Mouse (Mus musculus): ENCODE measurements around the gene Gm10337. TPM values are rescaled to one million over a fixed set of nuclear protein-coding genes. Genes with fewer than 3 reads are reported as not detected.

Gene Gm10337
- polyA plus RNA-seq, 1 experiment from 2014 or later, result 5.5 TPM

- Histone ChIP-seq H3K9me3 (ENCODE audit: control insufficient read depth, low read length) (peaks cover 2% of the 10 kb centered on the region; the same call in 1 of the 2 replicates), H3K27ac (ENCODE audit: low read length) (no peak overlapping the region), H3K4me2 (ENCODE audit: low read depth, low read length) (no peak overlapping the region), H3K36me3 (ENCODE audit: control insufficient read depth, insufficient read depth, low read length) (no peaks in the 10 kb centered on the region; the same call in 1 of the 2 replicates), H3K4me3 (ENCODE audit: low read length) (no peak overlapping the region), H3K9ac (ENCODE audit: low read depth, low read length) (no peak overlapping the region), H3K4me1 (ENCODE audit: control insufficient read depth, insufficient read depth, low read length) (peaks cover 14% of the 10 kb centered on the region), H3K27me3 (replicated peaks; ENCODE audit: control insufficient read depth, insufficient read depth, low read length) (no peaks in the 10 kb centered on the region)
- ATAC-seq, result no peak
Observed at GRCm38 (mm10) chr15:102463666-102464065, 39.9 kb upstream of the Gm10337 start.

- WGBS, result 93% methylated on average over 9 of the region's 9 CpGs
Observed at GRCm38 (mm10) chr15:102468675-102469370, 34.7 kb upstream of the Gm10337 start.

DNA sequence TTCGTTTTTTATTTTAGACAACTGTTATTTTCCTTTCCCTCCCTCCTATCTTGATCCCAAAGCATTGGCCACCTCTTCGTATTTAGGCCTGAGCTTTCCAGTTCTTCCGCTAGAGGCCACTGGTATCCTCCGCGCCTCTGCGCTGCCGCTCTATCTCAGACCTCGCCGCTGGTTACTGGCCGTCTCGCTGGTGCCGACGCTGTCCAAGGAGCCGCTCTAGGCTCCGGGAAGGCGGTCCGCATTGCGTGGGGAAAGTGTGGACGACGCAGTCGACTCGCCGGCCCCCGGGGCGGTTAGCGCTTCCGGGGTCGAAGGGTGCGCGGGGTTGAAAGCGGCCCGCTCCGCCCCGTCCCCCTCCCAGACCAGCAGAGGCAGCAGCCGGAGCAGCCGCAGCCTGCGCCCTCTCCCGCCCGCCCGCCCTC lies 33.3 kb upstream of the Gm10337 start, which contains the start of gene Pcbp2:
Pcbp2 (plus strand) TSS at position 357 of the 422 bp plus-strand sequence.
- WGBS, result under 1% methylated on average over 35 of the region's 40 CpGs
- Histone ChIP-seq H3K36me3 (ENCODE audit: control insufficient read depth, insufficient read depth, low read length) (peaks cover 4% of the 10 kb centered on the region), H3K4me2 (ENCODE audit: low read depth, low read length) (peak within 1 kb of the TSS; percentile 60; the same call in 1 of the 2 replicates)

More at GRCm38 (mm10) chr15:102468675-102469370, 34.7 kb upstream of the Gm10337 start:
- no peak overlapping the region for H3K4me2 ChIP-seq (ENCODE audit: low read depth, low read length)
- peaks cover 3% of the 10 kb centered on the region for H3K4me1 ChIP-seq (ENCODE audit: control insufficient read depth, insufficient read depth, low read length)
- H3K36me3 ChIP-seq (ENCODE audit: control insufficient read depth, insufficient read depth, low read length), result no peaks in the 10 kb centered on the region; the same call in 1 of the 2 replicates
- no peak overlapping the region for H3K4me3 ChIP-seq (ENCODE audit: low read length)
- ATAC-seq, result no peak
- H3K27me3 ChIP-seq (replicated peaks; ENCODE audit: control insufficient read depth, insufficient read depth, low read length), result no peaks in the 10 kb centered on the region
- H3K9ac ChIP-seq (ENCODE audit: low read depth, low read length), result no peak overlapping the region
- no peak overlapping the region for H3K27ac ChIP-seq (ENCODE audit: low read length)
- H3K9me3 ChIP-seq (ENCODE audit: control insufficient read depth, low read length), result peaks cover 3% of the 10 kb centered on the region; the same call in 1 of the 2 replicates

DNA sequence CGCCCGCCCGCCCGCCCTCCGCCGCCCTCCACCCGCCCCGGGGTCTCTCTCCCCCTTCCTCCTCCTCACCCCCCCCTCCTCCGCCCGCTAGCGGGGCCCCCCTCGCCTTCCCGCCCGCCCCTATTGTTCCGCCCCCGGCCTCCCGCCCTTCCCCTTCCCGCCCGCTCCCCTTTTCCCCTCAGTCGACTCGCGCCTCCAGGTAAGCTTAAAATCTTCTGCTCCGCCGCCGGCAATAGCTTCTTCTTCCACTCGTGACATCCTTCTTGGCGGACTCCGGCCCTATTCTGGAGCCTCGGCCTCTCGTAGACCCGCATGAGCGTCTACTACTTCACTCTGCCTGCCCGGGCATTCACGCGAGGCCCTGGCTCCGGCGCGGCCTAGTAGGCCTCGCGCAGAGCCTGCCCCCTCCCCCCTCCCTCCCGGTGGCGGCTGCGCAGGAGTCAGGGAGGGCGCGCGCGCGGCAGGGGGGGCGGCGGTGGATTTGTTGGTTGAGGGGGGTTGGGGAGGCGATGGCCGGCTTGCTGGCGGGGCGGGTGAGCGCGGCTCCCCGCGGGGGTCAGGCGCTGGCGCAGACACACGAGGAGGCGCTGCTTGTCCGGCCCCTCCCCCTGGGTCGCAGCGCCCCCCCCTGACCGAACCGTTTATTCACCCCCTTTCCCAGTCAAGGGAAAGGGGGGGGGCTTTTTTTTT lies 32.8 kb upstream of the Gm10337 start:
- Histone ChIP-seq H3K27me3 (replicated peaks; ENCODE audit: control insufficient read depth, insufficient read depth, low read length) (no peaks in the 10 kb centered on the region), H3K4me3 (ENCODE audit: low read length) (peak overlapping the region; percentile 65), H3K9me3 (ENCODE audit: control insufficient read depth, low read length) (peaks cover 3% of the 10 kb centered on the region; the same call in 1 of the 2 replicates), H3K4me2 (ENCODE audit: low read depth, low read length) (peak overlapping the region; percentile 60; the same call in 1 of the 2 replicates), H3K9ac (ENCODE audit: low read depth, low read length) (peak overlapping the region; percentile 86), H3K4me1 (ENCODE audit: control insufficient read depth, insufficient read depth, low read length) (peaks cover 3% of the 10 kb centered on the region), H3K36me3 (ENCODE audit: control insufficient read depth, insufficient read depth, low read length) (peaks cover 7% of the 10 kb centered on the region), H3K27ac (ENCODE audit: low read length) (peak overlapping the region; percentile 97)
- ATAC-seq, result peak; percentile 66
- WGBS, result under 1% methylated on average over 44 of the region's 67 CpGs

More for the DNA sequence above, 33.3 kb upstream of the Gm10337 start, which contains the start of gene Pcbp2:
- H3K4me3 ChIP-seq (ENCODE audit: low read length), result peak within 1 kb of the TSS; percentile 65
- H3K27me3 ChIP-seq (replicated peaks; ENCODE audit: control insufficient read depth, insufficient read depth, low read length), result no peaks in the 10 kb centered on the region
- peak; percentile 99 for ATAC-seq
- peaks cover 3% of the 10 kb centered on the region; the same call in 1 of the 2 replicates for H3K9me3 ChIP-seq (ENCODE audit: control insufficient read depth, low read length)
- H3K27ac ChIP-seq (ENCODE audit: low read length), result peak within 1 kb of the TSS; percentile 97
- peak within 1 kb of the TSS; percentile 86 for H3K9ac ChIP-seq (ENCODE audit: low read depth, low read length)
- H3K4me1 ChIP-seq (ENCODE audit: control insufficient read depth, insufficient read depth, low read length), result peaks cover 3% of the 10 kb centered on the region

- Histone ChIP-seq H3K4me3 (ENCODE audit: low read length) (peak overlapping the region; percentile 65), H3K9me3 (ENCODE audit: control insufficient read depth, low read length) (peaks cover 3% of the 10 kb centered on the region; the same call in 1 of the 2 replicates), H3K4me2 (ENCODE audit: low read depth, low read length) (peak overlapping the region; percentile 60; the same call in 1 of the 2 replicates), H3K36me3 (ENCODE audit: control insufficient read depth, insufficient read depth, low read length) (peaks cover 8% of the 10 kb centered on the region), H3K9ac (ENCODE audit: low read depth, low read length) (peak overlapping the region; percentile 86), H3K27me3 (replicated peaks; ENCODE audit: control insufficient read depth, insufficient read depth, low read length) (no peaks in the 10 kb centered on the region), H3K27ac (ENCODE audit: low read length) (peak overlapping the region; percentile 97), H3K4me1 (ENCODE audit: control insufficient read depth, insufficient read depth, low read length) (peaks cover 3% of the 10 kb centered on the region)
- ATAC-seq, result 0 out of 2 replicates have a peak, but pooled peaks have one; percentile 4
- WGBS, result 0% methylated on average over 10 of the region's 10 CpGs
Observed at GRCm38 (mm10) chr15:102471295-102471645, 32.3 kb upstream of the Gm10337 start.

GRCm38 (mm10) chr15:102471727-102472126 lies 31.8 kb upstream of the Gm10337 start:
- peaks cover 3% of the 10 kb centered on the region; the same call in 1 of the 2 replicates for H3K9me3 ChIP-seq (ENCODE audit: control insufficient read depth, low read length)
- H3K4me3 ChIP-seq (ENCODE audit: low read length), result peak overlapping the region; percentile 65
- no peak overlapping the region for H3K27ac ChIP-seq (ENCODE audit: low read length)
- H3K9ac ChIP-seq (ENCODE audit: low read depth, low read length), result no peak overlapping the region
- peaks cover 3% of the 10 kb centered on the region for H3K4me1 ChIP-seq (ENCODE audit: control insufficient read depth, insufficient read depth, low read length)
- ATAC-seq, result no peak
- peak overlapping the region; percentile 60 for H3K4me2 ChIP-seq (ENCODE audit: low read depth, low read length)
- H3K36me3 ChIP-seq (ENCODE audit: control insufficient read depth, insufficient read depth, low read length), result peaks cover 8% of the 10 kb centered on the region
- H3K27me3 ChIP-seq (replicated peaks; ENCODE audit: control insufficient read depth, insufficient read depth, low read length), result no peaks in the 10 kb centered on the region

DNA sequence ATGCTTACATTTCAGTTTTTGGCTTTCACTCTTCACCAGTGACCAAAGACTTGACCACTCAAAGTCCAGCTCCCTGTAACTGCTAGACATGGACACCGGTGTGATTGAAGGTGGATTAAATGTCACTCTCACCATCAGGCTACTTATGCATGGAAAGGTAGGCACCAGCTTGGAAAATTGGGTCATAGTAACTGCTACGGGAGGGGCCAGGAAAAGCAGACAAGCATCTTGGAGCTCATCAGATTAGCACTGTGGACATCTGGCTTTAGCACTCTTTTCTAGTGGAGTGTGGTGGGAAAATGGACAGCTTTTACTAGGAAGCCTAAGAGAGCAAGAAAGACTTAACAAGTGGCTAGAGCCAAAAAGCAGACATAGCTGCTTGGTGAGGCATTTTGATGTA lies 30.3 kb upstream of the Gm10337 start:
- Histone ChIP-seq H3K4me3 (ENCODE audit: low read length) (no peak overlapping the region), H3K4me1 (ENCODE audit: control insufficient read depth, insufficient read depth, low read length) (peaks cover 3% of the 10 kb centered on the region), H3K9me3 (ENCODE audit: control insufficient read depth, low read length) (peaks cover 3% of the 10 kb centered on the region; the same call in 1 of the 2 replicates), H3K27ac (ENCODE audit: low read length) (no peak overlapping the region), H3K9ac (ENCODE audit: low read depth, low read length) (no peak overlapping the region), H3K27me3 (replicated peaks; ENCODE audit: control insufficient read depth, insufficient read depth, low read length) (no peaks in the 10 kb centered on the region), H3K36me3 (ENCODE audit: control insufficient read depth, insufficient read depth, low read length) (peaks cover 8% of the 10 kb centered on the region), H3K4me2 (ENCODE audit: low read depth, low read length) (no peak overlapping the region)
- 73% methylated on average over 2 of the region's 2 CpGs for WGBS
- ATAC-seq, result no peak

GRCm38 (mm10) chr15:102474520-102474919 lies 29.0 kb upstream of the Gm10337 start:
- Histone ChIP-seq H3K4me1 (ENCODE audit: control insufficient read depth, insufficient read depth, low read length) (peaks cover 3% of the 10 kb centered on the region), H3K27me3 (replicated peaks; ENCODE audit: control insufficient read depth, insufficient read depth, low read length) (no peaks in the 10 kb centered on the region), H3K4me3 (ENCODE audit: low read length) (no peak overlapping the region), H3K9me3 (ENCODE audit: control insufficient read depth, low read length) (no peaks in the 10 kb centered on the region), H3K9ac (ENCODE audit: low read depth, low read length) (no peak overlapping the region), H3K36me3 (ENCODE audit: control insufficient read depth, insufficient read depth, low read length) (peaks cover 8% of the 10 kb centered on the region), H3K4me2 (ENCODE audit: low read depth, low read length) (no peak overlapping the region), H3K27ac (ENCODE audit: low read length) (no peak overlapping the region)
- no peak for ATAC-seq
- WGBS, result 91% methylated on average over 2 of the region's 2 CpGs

- H3K36me3 ChIP-seq (ENCODE audit: control insufficient read depth, insufficient read depth, low read length), result peaks cover 18% of the 10 kb centered on the region
- H3K4me3 ChIP-seq (ENCODE audit: low read length), result no peak overlapping the region
- H3K27me3 ChIP-seq (replicated peaks; ENCODE audit: control insufficient read depth, insufficient read depth, low read length), result no peaks in the 10 kb centered on the region
- no peaks in the 10 kb centered on the region for H3K4me1 ChIP-seq (ENCODE audit: control insufficient read depth, insufficient read depth, low read length)
- no peak overlapping the region for H3K27ac ChIP-seq (ENCODE audit: low read length)
- no peak for ATAC-seq
- H3K9me3 ChIP-seq (ENCODE audit: control insufficient read depth, low read length), result no peaks in the 10 kb centered on the region
- H3K9ac ChIP-seq (ENCODE audit: low read depth, low read length), result no peak overlapping the region
- H3K4me2 ChIP-seq (ENCODE audit: low read depth, low read length), result no peak overlapping the region
- 82% methylated on average over 3 of the region's 3 CpGs for WGBS
Observed at GRCm38 (mm10) chr15:102483136-102483535, 20.4 kb upstream of the Gm10337 start.
